Mouse (Mus musculus): Measurements from ENCODE around the gene Tmem19.
"Not testable (repeated sequence)": the region's sequence is repeated elsewhere in the genome, so short reads cannot be mapped to it uniquely, and the experiment has no call there.

Tmem19 gene

DNA sequence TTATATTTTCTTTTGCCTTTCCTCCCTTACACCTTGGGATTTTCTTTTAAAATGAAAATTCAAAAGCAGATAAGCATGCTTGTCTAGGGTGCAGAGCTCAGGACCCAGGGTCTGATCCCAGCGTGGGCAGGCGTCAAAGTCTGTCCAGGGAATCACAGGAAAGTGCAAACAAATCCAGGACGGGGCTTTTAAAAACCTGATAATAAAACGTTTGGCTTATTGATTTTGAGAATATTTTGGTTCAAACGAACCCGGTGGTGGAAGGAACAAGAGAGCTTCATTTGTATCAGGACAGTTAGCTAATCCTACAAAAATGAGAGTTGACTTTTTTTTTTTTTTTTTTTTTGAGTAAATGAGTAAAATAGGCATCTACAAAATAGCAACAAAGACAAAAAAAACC lies 14.2 kb downstream of the Tmem19 start:
- DNase-seq: no peak

DNA sequence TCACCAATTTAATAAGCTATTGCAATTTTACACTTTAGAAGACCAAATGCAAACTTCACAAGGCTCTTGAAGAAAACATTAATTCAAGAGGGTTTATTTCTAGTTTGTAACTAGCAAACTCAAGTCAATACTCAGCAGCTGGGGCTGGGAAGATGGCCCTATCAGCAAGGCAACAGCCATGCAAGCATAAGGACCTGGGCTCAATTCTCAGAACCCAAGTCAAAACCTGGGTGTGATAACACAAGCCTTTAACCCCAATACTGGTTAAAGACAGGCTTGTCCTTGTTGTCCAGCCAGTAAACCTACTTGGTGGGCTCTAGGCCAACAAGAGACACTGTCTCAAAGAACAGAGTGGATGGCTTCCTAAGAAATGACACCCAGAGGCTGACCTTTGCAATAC lies 15.9 kb downstream of the Tmem19 start:
- DNase-seq: no peak

DNA sequence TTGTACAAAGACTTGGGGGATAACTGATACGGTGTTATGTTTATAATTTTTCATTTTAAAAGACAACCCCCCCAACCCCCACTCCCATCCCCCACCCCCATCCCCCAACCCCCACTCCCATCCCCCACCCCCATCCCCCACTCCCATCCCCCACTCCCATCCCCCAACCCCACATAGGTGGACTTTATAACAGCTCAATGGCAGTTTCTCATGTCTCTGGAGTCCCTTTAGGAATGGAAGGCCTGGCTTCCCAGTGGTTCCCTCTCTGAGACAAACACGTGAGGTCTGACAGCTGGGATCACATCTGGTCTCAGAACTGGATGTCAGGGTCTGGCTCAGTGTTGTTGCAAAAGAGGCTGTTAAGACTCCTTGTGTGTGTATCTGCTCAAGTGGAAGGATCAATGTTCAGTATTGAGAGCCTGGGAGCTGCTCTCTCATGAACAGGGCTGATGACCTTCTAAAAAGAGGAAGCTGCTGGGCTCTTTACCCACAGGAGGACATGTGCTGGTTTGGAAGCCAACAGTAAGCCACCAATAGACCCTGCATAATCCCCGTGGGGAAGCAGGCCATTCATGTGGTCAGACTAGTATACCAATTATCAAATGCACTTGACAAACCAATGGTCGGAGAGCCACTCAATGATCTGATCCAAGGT lies 19.4 kb downstream of the Tmem19 start:
- DNase-seq: no peak

GRCm38 (mm10) chr10:115339820-115340328 lies 22.4 kb downstream of the Tmem19 start:
- no peak for DNase-seq

DNA sequence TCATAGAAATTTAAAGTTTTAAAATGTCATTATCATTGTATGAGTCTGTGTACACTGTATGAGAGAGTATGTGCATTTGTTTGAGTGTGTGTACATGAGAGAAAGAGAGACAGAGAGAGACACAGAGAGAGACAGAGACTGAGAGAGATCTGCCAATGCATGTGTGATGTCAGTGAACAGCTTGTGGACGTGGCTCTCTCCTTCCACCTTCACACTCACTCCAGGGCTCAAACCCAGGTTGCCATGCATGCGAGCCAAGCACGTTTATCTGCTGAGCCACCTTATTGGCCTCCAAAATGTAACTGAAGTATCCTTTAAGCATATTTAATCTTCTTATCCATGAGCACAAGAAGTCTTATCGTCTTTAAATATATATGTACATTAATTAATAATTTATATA lies 25.4 kb downstream of the Tmem19 start:
- DNase-seq: no peak

DNA sequence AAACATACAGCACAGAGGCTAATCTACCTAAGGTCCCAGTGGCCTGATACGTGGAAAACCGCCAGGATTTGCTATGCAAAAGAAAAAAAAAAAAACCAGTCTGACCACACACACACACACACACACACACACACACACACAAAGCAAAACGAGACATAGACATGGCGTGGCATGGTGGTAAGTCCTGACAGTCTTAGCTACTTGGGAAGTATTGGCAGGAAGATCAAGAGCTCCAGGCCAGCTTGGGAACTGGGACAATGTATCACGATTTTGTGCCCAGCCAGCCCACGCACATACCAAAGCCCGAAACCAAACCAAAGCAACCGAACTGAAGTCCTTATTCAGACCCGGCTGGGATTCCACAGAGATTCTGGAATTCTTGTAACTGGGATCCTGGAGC lies 28.8 kb downstream of the Tmem19 start:
- no peak for DNase-seq

GRCm38 (mm10) chr10:115332997-115333396 lies 29.3 kb downstream of the Tmem19 start:
- no peak for DNase-seq

DNA sequence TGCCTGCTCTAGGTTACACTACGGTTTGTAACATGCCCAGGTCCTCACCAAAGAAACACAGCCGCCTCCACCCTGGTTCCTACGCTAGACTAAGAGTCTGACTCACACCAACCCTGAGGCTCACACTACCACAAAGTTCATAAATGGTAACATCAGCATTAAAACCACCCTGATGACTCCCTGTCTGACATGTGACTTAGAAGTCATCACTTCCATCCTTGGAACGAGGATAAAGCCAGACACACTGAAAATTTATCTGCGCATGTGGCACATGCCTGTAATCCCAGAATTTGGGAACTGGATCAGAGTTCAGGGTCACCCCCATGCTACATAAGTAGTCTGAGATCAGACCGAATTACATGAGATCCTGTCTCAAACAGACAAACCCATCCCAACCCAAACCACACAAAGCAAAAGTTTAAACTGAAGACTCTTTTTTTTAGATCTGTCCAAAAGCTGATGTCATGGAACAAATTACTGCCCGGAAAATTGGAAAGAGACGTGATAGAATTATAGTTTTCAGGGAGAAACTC lies 29.8 kb downstream of the Tmem19 start:
- no peak for DNase-seq

- no peak for DNase-seq
Measured at GRCm38 (mm10) chr10:115329010-115329530, 33.2 kb downstream of the Tmem19 start.

- DNase-seq: peak; percentile 37 to 44
Measured at GRCm38 (mm10) chr10:115328514-115328913, 33.8 kb downstream of the Tmem19 start.

DNA sequence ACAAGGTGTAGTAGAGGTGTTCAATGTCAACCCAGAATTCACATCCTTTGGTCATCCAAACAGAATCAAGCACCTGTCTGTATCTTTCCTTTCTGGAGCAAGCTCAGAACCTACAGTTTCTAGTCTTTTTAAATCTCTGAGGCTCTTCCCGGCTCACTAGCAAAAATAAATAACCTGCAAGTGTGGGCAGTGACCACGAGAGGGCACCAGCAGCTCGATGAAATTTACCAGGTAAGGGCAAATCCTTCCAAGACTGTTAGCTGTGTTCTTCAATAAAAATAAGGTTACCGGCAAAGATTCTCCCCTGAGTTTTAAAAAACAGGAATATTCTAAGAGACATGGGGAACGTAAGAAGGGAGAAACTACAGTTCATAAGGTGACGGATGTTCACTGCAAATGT lies 39.0 kb downstream of the Tmem19 start:
- peak; percentile 69 to 70 for DNase-seq

- no peak for DNase-seq
Measured at GRCm38 (mm10) chr10:115321317-115322035, 40.8 kb downstream of the Tmem19 start.

DNA sequence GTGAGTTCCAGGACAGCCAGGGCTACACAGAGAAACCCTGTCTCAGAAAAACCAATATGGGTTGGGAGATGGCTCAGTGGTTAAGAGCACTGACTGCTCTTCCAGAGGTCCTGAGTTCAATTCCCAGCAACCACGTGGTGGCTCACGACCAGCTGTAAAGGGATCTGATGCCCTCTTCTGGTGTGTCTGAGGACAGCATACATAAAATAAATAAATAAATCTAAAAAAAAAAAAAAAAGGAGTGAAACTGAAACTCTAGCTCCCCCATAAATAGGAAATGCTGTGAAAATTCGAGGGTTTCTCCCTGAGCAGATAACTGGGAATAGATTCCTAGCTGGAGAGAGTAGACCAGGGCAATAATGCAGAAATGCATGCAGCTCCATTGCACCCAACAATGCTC lies 43.9 kb downstream of the Tmem19 start:
- DNase-seq: not testable (repeated sequence)

GRCm38 (mm10) chr10:115316313-115316712 lies 46.0 kb downstream of the Tmem19 start:
- no peak for DNase-seq

DNA sequence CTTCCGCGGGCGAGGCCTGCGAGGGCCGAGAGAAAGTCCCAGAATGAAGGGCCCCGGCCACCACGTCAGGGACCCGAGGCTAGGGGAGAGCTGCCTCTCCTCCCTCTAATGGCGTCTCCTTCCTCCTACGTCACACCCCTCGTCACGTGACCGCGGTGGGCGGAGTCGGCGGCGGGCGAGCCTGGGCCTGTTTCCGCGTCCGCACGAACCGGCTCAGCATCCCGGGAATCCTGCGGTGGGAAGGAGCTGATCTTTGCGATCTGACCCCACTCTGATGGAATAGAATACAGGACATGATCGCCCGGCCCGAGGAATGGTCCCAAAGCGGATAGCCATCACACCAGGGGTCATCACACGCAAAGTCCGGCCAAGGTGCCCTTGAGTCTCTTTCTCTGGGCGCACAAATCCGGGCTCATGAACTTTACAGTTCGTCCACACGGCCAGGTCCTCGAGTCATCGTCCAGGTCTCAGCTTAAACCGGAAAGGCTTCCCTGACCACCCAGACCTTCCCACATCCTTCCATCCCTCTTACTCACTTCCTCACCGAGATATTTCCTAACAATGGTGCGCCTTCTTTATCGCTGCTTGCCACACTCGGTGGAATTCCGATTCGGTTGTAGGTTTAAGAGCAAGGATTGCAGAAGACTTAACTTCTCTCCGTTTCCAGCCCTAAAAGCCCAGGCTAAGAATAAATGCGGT lies 46.7 kb downstream of the Tmem19 start, which contains the start of gene Rab21:
Gene Rab21 (minus strand): TSS at position 122 of the 699 bp plus-strand sequence.
- DNase-seq: peak; percentile 97

- peak; percentile 34 to 49 for DNase-seq
Measured at GRCm38 (mm10) chr10:115314582-115315452, 47.5 kb downstream of the Tmem19 start.

DNA sequence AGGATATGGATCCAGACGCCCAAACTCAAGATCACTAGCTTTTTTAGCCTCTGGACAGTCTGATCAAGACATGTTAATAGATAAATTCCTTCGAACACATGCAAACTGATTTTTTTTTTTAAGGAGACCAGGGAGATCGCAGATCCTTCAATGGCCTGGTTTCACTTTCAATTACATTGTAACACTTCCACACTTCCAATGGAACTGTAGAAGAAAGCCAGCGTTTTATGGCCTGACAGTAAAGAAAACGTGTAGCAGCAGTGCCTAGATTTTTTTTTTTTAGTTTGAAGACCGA lies 48.1 kb downstream of the Tmem19 start:
- DNase-seq: no peak

DNA sequence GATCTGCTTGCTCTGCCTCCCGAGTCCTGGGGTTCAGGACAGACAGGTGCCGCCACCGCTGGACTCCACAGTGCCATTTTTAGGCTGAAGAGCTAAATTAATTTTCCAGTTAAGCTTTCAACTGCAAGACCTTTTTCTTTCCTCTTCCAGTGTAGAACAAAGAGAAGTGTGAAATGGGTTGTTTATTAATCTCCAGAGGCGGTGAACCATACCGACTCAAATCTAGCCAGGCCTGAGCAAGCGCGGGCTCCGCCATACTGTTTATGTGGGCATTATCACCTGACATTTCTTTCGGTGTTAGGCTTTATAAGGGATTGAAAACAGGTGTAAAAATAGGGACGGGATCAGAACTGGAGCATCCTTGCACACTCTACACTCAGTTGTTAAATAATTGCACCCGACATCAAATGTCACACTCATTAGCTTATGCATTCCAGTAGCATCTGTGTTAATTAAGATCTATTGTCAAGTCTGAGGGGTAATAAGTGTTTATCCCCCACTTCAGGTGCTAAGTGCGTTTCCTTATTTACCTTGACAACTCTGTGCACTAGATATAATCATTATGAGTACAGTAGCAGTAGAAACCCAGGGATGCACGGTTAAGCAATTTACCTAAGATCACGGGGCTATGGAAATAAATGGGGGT lies 48.5 kb downstream of the Tmem19 start:
- no peak for DNase-seq

- no peak for DNase-seq
Measured at GRCm38 (mm10) chr10:115312732-115313131, 49.6 kb downstream of the Tmem19 start.

- DNase-seq: no peak
Measured at GRCm38 (mm10) chr10:115312194-115312593, 50.1 kb downstream of the Tmem19 start.

DNA sequence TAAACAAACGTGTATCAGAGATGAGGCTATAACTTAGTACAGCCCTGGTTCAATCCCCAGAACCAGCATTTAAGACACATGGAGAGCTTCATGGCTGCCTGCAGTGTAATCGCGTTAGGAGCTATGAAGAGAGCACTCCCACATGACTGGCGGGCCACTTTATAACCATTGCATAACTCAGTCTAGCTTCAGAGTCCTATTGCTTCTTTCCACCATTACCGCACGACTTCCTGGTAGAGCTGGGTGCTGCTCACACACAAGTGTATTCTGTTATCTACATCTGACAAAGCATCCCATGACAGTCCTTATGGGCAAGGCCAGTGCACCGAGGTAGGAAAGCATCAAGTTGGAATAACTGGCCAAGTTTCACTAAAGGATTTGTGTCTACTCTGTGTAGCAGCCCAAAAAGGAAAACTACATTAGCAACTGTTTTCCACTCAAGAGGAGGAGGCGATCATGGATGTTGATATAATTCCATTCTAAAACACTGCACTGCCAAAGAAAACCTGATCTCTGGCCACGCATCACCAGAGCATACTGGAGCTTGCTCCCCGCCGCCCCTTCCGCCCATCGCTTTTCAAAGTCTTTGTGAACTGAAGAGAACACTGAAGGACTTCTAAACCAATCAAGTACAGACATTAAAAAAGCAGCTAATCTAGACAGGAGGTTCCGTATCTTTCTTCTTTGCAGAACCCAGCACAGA lies 50.9 kb downstream of the Tmem19 start:
- peak; percentile 18 to 44 for DNase-seq
